Mouse (Mus musculus): ENCODE results near the gene Dusp7. TPM values are rescaled to one million over a fixed set of nuclear protein-coding genes. Genes with fewer than 3 reads are reported as not detected.

The Dusp7 gene
- polyA plus RNA-seq, 1 experiment from 2014 or later = 15.7 TPM

DNA sequence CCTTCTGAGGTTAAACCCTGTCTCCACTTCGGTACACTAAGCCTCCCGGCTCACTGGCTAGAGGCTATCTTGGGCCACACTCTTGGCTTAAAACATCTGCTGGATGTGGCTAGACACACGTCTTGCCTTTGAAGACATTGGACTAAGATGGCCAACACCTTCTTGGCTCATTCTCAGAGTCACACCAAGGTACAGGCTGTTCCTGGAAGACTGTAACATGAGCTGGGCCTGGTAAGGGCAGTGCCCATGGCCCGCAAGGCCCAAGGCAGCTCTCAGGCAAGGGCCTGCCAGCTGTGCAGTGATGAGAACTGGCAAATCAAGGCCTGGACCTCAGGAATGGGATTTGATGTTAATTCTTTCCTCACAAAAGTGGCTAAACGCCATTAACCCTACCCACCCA, 45.2 kb downstream of the Dusp7 start:
- Histone ChIP-seq H3K4me1 (peaks cover 14% of the 10 kb centered on the region), H3K9ac (no peak overlapping the region), H3K27me3 (replicated peaks) (no peaks in the 10 kb centered on the region), H3K4me3 (no peak overlapping the region), H3K4me2 (no peak overlapping the region), H3K9me3 (no peaks in the 10 kb centered on the region), H3K27ac (no peak overlapping the region), H3K36me3 (replicated peaks) (no peaks in the 10 kb centered on the region)
- 85% methylated on average over 5 of the region's 5 CpGs for WGBS
- no peak for ATAC-seq (replicated peaks)

DNA sequence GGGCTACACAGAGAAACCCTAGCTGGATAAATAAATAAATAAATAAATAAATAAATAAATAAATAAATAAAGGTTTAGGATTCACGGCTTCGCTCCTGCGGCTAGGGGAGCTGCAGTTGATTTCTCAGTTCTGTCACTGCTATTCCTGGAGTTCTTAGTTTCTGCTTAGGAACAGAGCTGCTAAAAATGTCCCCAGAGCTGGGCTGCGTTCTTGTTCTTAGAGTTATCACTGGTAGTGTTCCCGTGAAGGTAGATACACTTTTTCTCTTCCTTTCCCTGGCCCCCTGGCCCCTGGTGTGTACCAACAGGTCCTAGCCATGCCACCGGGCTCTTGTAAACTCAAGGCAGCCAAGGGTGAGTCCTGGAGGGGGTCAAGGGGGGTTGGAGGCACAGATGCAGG, 48.4 kb downstream of the Dusp7 start:
- Histone ChIP-seq H3K9ac (no peak overlapping the region), H3K36me3 (replicated peaks) (no peaks in the 10 kb centered on the region), H3K4me2 (no peak overlapping the region), H3K27me3 (replicated peaks) (no peaks in the 10 kb centered on the region), H3K9me3 (no peaks in the 10 kb centered on the region), H3K4me1 (peaks cover 29% of the 10 kb centered on the region), H3K27ac (no peak overlapping the region), H3K4me3 (no peak overlapping the region)
- ATAC-seq (replicated peaks) = no peak
- 93% methylated on average over 6 of the region's 6 CpGs for WGBS

DNA sequence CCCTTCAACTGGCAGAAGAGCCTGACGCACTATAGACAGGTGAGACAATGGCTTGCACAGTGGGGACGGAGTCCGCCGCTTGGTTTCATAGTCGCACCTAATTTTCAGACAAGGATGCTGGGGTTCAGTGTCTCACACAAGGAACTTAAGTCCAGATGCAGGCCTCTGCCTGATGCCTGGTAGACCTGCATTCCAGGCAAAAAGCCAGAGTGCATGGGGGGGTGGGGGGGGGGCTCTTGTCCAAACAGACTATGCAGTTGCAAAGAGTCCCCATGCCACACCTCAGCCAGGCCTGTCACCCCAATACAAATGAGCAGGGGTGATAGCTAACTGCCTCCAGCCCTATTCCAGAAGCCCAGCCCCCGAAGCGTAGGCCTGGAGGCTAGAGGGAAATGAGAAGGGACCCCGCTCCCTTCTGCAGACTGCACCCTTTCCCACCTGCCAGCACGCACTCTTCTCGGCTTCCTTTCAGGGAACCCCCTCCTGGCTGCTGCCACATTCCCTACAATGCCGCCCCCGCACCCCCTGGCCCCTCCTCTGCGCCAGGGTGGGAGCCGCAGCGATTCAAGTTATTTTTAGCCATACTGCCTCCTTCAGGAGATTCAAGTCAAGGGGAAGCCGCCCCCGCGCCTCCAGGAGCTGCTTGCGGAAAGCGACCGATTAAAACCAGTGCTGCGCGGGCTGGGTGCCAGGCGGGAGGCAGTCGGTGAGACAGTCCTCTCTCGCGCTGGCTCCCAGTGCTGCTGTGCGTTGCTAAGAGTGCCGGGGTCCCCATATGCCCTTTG, 49.6 kb downstream of the Dusp7 start:
- Histone ChIP-seq H3K4me1 (peaks cover 29% of the 10 kb centered on the region), H3K9ac (peak overlapping the region; percentile 33), H3K9me3 (no peaks in the 10 kb centered on the region), H3K27ac (peak overlapping the region; percentile 27), H3K4me2 (peak overlapping the region; percentile 61), H3K27me3 (replicated peaks) (no peaks in the 10 kb centered on the region), H3K4me3 (peak overlapping the region; percentile 26), H3K36me3 (replicated peaks) (no peaks in the 10 kb centered on the region)
- 15% methylated on average over 29 of the region's 29 CpGs for WGBS
- ATAC-seq (replicated peaks) = peak; percentile 57

DNA sequence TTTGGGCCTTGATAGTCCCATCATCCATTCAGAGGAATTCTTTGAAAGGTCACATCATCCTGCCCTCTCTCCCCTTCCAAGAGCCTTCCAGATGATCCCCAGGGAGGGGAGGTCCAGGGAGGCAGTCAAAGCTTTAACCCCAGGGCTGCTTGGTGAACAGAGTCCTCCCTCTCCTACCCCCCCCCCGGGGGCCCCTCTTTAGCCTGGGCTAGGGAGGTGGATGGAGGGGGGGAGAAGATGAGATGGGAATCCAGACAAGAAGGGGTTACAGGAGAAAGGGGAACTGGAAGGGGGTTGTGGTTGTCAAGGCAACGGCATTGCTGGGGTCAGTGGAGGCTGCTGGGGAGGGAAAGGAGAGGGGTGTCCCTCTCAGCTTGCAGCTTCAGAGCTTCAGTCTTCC, 52.2 kb downstream of the Dusp7 start:
- Histone ChIP-seq H3K4me1 (peaks cover 29% of the 10 kb centered on the region), H3K9ac (no peak overlapping the region), H3K36me3 (replicated peaks) (no peaks in the 10 kb centered on the region), H3K4me2 (peak overlapping the region; percentile 35), H3K4me3 (no peak overlapping the region), H3K27me3 (replicated peaks) (no peaks in the 10 kb centered on the region), H3K9me3 (no peaks in the 10 kb centered on the region), H3K27ac (0 out of 2 replicates have a peak overlapping the region, but pooled peaks have one; percentile 22)
- ATAC-seq (replicated peaks) = no peak
- 0% methylated on average over 2 of the region's 2 CpGs for WGBS

DNA sequence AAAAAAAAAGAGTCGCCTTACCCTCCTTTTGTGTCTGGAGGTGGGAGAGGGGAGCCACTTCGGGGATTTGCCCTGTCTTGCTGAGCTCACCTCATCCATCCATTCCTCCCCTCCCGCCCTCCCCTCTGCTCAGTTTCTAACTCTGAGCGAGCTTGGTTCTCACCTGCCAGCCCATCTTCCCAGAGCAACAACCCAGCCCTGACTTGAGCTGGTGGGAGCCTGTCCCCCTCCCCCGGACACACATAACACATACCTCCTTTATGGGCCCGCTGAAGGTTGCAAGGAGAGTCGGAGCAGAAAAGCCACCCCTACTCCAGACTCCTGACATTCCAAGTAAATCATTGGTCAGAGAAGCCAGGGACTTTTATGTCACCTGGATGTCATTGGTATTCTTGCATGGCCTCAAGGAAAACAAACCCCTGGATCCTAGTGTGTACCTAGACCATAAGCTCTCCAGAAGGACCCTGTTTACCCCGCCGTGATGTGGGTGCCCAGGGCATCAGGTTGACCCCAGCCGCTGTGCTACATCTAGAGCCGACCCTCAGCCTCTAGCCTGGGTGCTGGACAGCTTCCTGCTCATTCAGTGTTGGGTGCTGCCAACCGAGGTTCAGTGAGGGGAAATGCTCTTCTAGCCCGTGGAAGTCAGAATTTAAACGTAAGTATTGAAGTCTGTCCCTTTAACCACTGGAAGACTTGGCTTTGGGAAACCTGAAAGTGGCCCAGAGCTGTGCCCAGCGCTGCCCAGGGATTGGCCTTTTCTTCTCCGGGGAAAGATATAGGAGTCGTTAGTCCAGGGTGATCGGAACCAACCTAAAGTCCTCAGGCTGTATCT, 52.8 kb downstream of the Dusp7 start:
- 7% methylated on average over 18 of the region's 18 CpGs for WGBS
- no peaks in the 10 kb centered on the region for H3K27me3 ChIP-seq (replicated peaks)
- peak overlapping the region; percentile 31 for H3K27ac ChIP-seq
- no peak overlapping the region for H3K9ac ChIP-seq
- ATAC-seq (replicated peaks) = peak; percentile 15
- H3K4me1 ChIP-seq = peaks cover 29% of the 10 kb centered on the region
- H3K36me3 ChIP-seq (replicated peaks) = no peaks in the 10 kb centered on the region
- no peaks in the 10 kb centered on the region for H3K9me3 ChIP-seq
- H3K4me2 ChIP-seq = peak overlapping the region; percentile 35
- H3K4me3 ChIP-seq = no peak overlapping the region

DNA sequence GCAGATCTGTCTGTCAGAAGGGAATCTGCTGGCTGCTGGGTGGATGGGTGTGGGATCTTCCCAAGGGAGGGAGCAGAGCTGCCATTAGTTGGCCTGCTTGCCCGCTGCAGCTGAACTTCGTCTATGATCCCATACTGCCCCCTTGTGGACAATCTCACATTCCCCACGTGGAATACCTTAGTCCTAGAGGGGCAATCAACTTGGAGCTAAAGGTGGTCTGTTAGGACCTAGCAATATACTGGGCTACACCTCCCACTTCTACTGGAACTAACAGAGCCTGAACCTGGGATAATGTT, 53.4 kb downstream of the Dusp7 start:
- no peaks in the 10 kb centered on the region for H3K27me3 ChIP-seq (replicated peaks)
- ATAC-seq (replicated peaks) = peak; percentile 76

More for the DNA sequence above, 53.4 kb downstream of the Dusp7 start:
- H3K36me3 ChIP-seq (replicated peaks) = no peaks in the 10 kb centered on the region
- peak overlapping the region; percentile 31; the same call in 1 of the 2 replicates for H3K27ac ChIP-seq
- no peak overlapping the region for H3K4me3 ChIP-seq
- H3K9ac ChIP-seq = no peak overlapping the region
- WGBS = 0% methylated on average over 3 of the region's 3 CpGs
- H3K4me1 ChIP-seq = peaks cover 29% of the 10 kb centered on the region
- no peaks in the 10 kb centered on the region for H3K9me3 ChIP-seq
- H3K4me2 ChIP-seq = peak overlapping the region; percentile 35

Other genes starting within 250 kb of the Dusp7 start
- gene Glyctk, start 210.5 kb upstream of the Dusp7 start, polyA plus RNA-seq (2015; fragmentation: Nextera tagmentation; extraction: Ambion mirVana) = 4.5 and 4.9 TPM in 2 replicates
- gene Wdr82, start 197.7 kb upstream of the Dusp7 start, polyA plus RNA-seq (2015; fragmentation: Nextera tagmentation; extraction: Ambion mirVana) = 40.5 and 41.1 TPM in 2 replicates
- 17.2 and 20.5 TPM in 2 replicates for gene Ppm1m, start 168.9 kb upstream of the Dusp7 start, polyA plus RNA-seq (2015; fragmentation: Nextera tagmentation; extraction: Ambion mirVana)
- gene Twf2, start 165.5 kb upstream of the Dusp7 start, polyA plus RNA-seq (2015; fragmentation: Nextera tagmentation; extraction: Ambion mirVana) = 51.8 and 55.8 TPM in 2 replicates
- gene Tlr9, start 146.0 kb upstream of the Dusp7 start, polyA plus RNA-seq (2015; fragmentation: Nextera tagmentation; extraction: Ambion mirVana) = 0.05 TPM in 1 of 2 replicates, not detected in the other
- gene Alas1, start 120.0 kb upstream of the Dusp7 start, polyA plus RNA-seq (2015; fragmentation: Nextera tagmentation; extraction: Ambion mirVana) = 91.1 and 99.0 TPM in 2 replicates
- 9.1 and 9.9 TPM in 2 replicates for gene Poc1a, start 87.6 kb upstream of the Dusp7 start, polyA plus RNA-seq (2015; fragmentation: Nextera tagmentation; extraction: Ambion mirVana)
- 553 and 554 TPM in 2 replicates for gene Rpl29, start 60.8 kb downstream of the Dusp7 start, polyA plus RNA-seq (2015; fragmentation: Nextera tagmentation; extraction: Ambion mirVana)
- gene Acy1, start 69.7 kb downstream of the Dusp7 start, polyA plus RNA-seq (2015; fragmentation: Nextera tagmentation; extraction: Ambion mirVana) = 20.7 TPM in 2 replicates
- 8.9 and 11.0 TPM in 2 replicates for gene Abhd14b, start 78.8 kb downstream of the Dusp7 start, polyA plus RNA-seq (2015; fragmentation: Nextera tagmentation; extraction: Ambion mirVana)
- 71.2 and 71.3 TPM in 2 replicates for gene Abhd14a, start 79.0 kb downstream of the Dusp7 start, polyA plus RNA-seq (2015; fragmentation: Nextera tagmentation; extraction: Ambion mirVana)
- gene Pcbp4, start 84.7 kb downstream of the Dusp7 start, polyA plus RNA-seq (2015; fragmentation: Nextera tagmentation; extraction: Ambion mirVana) = 295 and 310 TPM in 2 replicates
- 1.2 and 1.4 TPM in 2 replicates for gene Gpr62, start 97.3 kb downstream of the Dusp7 start, polyA plus RNA-seq (2015; fragmentation: Nextera tagmentation; extraction: Ambion mirVana)
- 51.2 and 52.3 TPM in 2 replicates for gene Rrp9, start 107.3 kb downstream of the Dusp7 start, polyA plus RNA-seq (2015; fragmentation: Nextera tagmentation; extraction: Ambion mirVana)
- gene Parp3, start 108.3 kb downstream of the Dusp7 start, polyA plus RNA-seq (2015; fragmentation: Nextera tagmentation; extraction: Ambion mirVana) = 1.4 and 1.5 TPM in 2 replicates
- gene Iqcf1, start 131.3 kb downstream of the Dusp7 start, polyA plus RNA-seq (2015; fragmentation: Nextera tagmentation; extraction: Ambion mirVana) = not detected in 2 replicates
- not detected in 2 replicates for gene Iqcf5, start 145.9 kb downstream of the Dusp7 start, polyA plus RNA-seq (2015; fragmentation: Nextera tagmentation; extraction: Ambion mirVana)
- not detected in 2 replicates for gene Iqcf3, start 193.0 kb downstream of the Dusp7 start, polyA plus RNA-seq (2015; fragmentation: Nextera tagmentation; extraction: Ambion mirVana)
- gene Iqcf4, start 202.4 kb downstream of the Dusp7 start, polyA plus RNA-seq (2015; fragmentation: Nextera tagmentation; extraction: Ambion mirVana) = not detected in 2 replicates